Mouse (Mus musculus): ENCODE data around the gene Gm20854. TPM values are rescaled to one million over a fixed set of nuclear protein-coding genes. Genes with fewer than 3 reads are reported as not detected.

Gene Gm20854
- total RNA-seq (2023), result not detected in 4 replicates

GRCm38 (mm10) chrY:85530808-85531207, at the start of gene Gm20854:
TSS of gene Gm20854 (minus strand) at chrY:85530908.

Measured in B cell, adult 62 days (primary cell).